Mouse (Mus musculus): ENCODE measurements around the gene Mfge8.

The Mfge8 gene

GRCm38 (mm10) chr7:79129883-79130282 lies 19.0 kb downstream of the Mfge8 start:
- no peak for DNase-seq (ENCODE audit: low spot score)

DNA sequence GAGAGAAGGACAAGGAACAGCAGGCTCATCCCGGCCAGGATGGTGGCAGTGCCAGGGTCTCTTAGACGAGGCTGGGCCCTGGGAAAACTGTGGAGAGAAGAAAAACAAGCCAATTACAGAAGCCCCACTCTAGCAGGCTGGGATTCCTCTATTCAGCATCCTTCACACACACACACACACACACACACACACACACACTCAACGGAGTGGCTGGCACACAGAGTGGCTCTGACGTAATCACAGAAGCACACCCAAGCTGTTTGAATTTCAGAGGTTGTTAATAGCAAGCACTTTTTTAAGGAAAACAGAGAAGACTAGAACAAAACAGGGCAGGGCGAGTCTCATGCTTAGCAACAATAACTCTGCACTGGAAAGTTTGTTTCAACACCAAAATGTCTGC lies 25.4 kb downstream of the Mfge8 start:
- no peak for DNase-seq (ENCODE audit: low spot score)

DNA sequence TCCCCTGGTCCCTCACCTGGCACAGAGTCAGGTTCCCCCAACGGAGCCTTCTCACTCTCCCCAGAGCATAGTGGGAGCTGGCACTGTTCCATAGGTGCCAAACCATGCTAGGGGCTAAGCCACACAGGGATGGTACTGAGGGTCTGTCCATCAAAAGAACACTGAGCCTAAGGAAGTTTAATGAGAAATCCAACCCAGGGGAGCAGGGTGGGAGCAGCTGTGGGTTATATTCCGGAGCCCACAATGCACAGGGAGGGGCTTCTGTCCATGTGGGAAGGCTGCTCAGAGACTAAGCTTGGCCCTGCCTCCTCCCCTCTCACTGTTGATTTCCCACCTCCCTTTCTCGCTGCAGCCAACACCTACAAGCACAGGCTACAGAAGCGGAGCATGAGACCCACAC lies 35.0 kb downstream of the Mfge8 start:
- DNase-seq (ENCODE audit: low spot score), result no peak

- DNase-seq (ENCODE audit: low spot score), result no peak
Observed at GRCm38 (mm10) chr7:79096492-79096891, 52.4 kb downstream of the Mfge8 start.

DNA sequence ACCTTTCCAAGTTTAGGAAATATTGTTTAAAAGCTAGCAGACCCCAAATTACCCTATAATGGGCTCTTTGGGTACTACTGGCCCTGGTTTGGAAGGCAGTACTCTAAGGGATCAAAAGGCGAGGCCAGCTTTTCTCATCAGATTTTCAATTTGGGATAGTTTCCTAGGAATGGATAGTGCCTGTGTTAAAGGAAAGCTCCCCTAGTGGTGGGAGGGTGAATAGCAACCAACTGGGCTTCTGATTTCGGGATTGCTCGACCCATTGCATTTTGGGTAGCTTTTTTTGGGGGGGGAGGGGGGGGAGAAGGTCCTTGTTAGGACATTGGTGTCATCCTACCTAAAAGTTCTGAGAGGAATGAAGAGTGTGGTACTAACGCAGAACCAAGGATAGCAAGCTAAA lies 59.7 kb downstream of the Mfge8 start:
- no peak for DNase-seq (ENCODE audit: low spot score)

Data from spleen, adult 12 weeks (tissue).